Mouse (Mus musculus) brain, adult 10 weeks (tissue): Measurements from ENCODE around the gene Atoh7. TPM values are rescaled to one million over a fixed set of nuclear protein-coding genes. Genes with fewer than 3 reads are reported as not detected.

Source experiments
- polyA plus RNA-seq: library from polyadenylated mRNA; stranded (reverse); fragments of 350-450 nt; fragmentation: Illumina TruSeq; extraction: RNeasy Lipid Tissue Mini Kit (QIAGEN cat#74804); gene quantifications from one replicate; pipeline ENCODE4 v1.2.3, GENCODE M21; 2015; ENCODE audit warnings: low read depth, low replicate concordance

Gene Atoh7
- polyA plus RNA-seq, result 3.4 TPM

DNA sequence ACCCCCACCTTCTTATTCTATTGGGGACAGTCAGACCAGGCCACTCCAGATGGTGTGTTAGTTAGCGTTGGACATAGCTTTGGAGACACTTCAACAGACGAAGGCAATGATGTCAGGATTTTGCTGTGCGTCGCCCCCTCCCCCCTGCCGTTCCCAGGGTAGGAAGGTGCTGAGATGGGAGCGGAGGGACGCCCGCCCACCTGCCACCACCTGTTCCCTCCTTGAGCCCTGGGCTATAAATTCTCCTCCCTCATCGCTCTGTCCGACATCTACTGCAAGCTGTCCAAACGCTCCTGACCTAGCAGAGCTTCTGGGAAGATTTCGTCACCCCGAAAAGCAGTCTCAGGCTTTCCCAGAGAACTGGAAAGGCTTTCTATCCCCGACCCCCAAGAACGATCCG is at the start of gene Atoh7:
Gene Atoh7, plus strand, starts transcription at position 131 of the 400 bp plus-strand sequence.

DNA sequence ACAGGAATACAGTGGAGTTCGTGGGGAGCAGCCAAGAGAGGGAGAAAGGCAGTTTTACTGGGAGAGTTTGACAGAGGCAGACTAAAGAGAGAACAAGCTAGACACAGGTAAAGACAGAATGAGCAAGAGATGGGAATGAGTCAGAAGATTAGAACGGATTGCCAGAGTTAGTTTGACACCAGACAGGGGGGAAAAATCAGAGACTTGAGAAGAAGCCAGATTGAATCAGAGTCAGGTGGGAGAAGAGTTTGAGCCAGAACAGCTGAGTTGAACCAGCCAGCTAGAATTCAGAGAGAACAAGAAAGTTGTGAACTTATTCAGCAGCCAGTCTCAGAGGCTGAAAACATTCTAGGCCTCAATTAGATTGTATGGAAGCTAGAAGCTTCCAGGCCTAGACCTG is 39.6 kb upstream of the Atoh7 start, which contains the start of gene Pbld1:
Gene Pbld1, plus strand, starts transcription at position 301 of the 400 bp plus-strand sequence.

Other genes with a start within 250 kb of the Atoh7 start
- gene Tet1, start 190.7 kb upstream of the Atoh7 start, polyA plus RNA-seq, result 4.6 TPM
- gene Slc25a16, start 179.0 kb upstream of the Atoh7 start, polyA plus RNA-seq, result 32.6 TPM
- gene Dna2, start 152.6 kb upstream of the Atoh7 start, polyA plus RNA-seq, result 2.0 TPM
- gene Rufy2, start 119.4 kb upstream of the Atoh7 start, polyA plus RNA-seq, result 64.2 TPM
- 52.7 TPM for gene Hnrnph3, start 75.4 kb upstream of the Atoh7 start, polyA plus RNA-seq
- 2.4 TPM for gene Pbld2, start 75.3 kb upstream of the Atoh7 start, polyA plus RNA-seq
- gene Pbld1, start 39.5 kb upstream of the Atoh7 start, polyA plus RNA-seq, result 0.83 TPM
- gene Mypn, start 104.3 kb downstream of the Atoh7 start, polyA plus RNA-seq, result 1.1 TPM
- 41.3 TPM for gene Herc4, start 144.2 kb downstream of the Atoh7 start, polyA plus RNA-seq